Mouse (Mus musculus): Measurements from ENCODE around the gene Kalrn. TPM values are rescaled to one million over a fixed set of nuclear protein-coding genes. Genes with fewer than 3 reads are reported as not detected.

Gene Kalrn
- polyA plus RNA-seq, 1 experiment from 2014 or later: 39.2 TPM

DNA sequence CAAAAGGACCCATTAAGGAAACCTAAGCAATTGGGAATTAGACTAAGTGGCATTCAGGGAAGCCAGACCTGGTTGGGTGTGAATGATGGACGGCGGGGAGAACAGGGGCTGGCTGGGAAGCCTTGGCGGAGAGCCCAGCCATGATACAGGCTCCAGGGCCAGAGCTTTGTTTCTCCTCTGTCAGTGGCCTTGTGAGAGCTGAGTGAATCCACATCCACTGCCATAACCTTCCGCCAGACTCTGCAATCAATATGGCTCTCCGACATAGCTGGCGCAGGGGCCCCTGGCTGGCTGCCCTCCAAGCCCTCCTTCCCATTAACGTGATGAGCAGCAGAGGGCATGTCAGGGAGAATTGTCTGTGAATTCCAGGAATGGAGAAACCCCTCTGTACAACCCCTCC lies 117.0 kb downstream of the Kalrn start:
- no peaks in the 10 kb centered on the region for H3K27me3 ChIP-seq (replicated peaks)
- H3K36me3 ChIP-seq (replicated peaks): no peaks in the 10 kb centered on the region
- no peak overlapping the region for H3K4me3 ChIP-seq
- peaks cover 20% of the 10 kb centered on the region for H3K4me1 ChIP-seq
- no peak overlapping the region for H3K9ac ChIP-seq
- peak; percentile 65 for ATAC-seq (replicated peaks)
- H3K4me2 ChIP-seq: no peak overlapping the region
- WGBS: 57% methylated on average over 7 of the region's 7 CpGs
- H3K27ac ChIP-seq: peak overlapping the region; percentile 6
- H3K9me3 ChIP-seq: no peaks in the 10 kb centered on the region

- Histone ChIP-seq H3K27me3 (replicated peaks) (no peaks in the 10 kb centered on the region), H3K9ac (no peak overlapping the region), H3K4me2 (no peak overlapping the region), H3K27ac (no peak overlapping the region), H3K4me3 (no peak overlapping the region), H3K36me3 (replicated peaks) (no peaks in the 10 kb centered on the region), H3K9me3 (no peaks in the 10 kb centered on the region), H3K4me1 (peaks cover 21% of the 10 kb centered on the region)
- ATAC-seq (replicated peaks): no peak
- 78% methylated on average over 7 of the region's 7 CpGs for WGBS
These were observed 127.7 kb downstream of the Kalrn start for GRCm38 (mm10) chr16:34445666-34446065.

GRCm38 (mm10) chr16:34441704-34442103 lies 131.6 kb downstream of the Kalrn start:
- H3K27ac ChIP-seq: no peak overlapping the region
- H3K4me3 ChIP-seq: no peak overlapping the region
- H3K27me3 ChIP-seq (replicated peaks): no peaks in the 10 kb centered on the region
- no peaks in the 10 kb centered on the region for H3K9me3 ChIP-seq
- peaks cover 22% of the 10 kb centered on the region for H3K4me1 ChIP-seq
- 90% methylated on average over 2 of the region's 2 CpGs for WGBS
- no peak overlapping the region for H3K9ac ChIP-seq
- ATAC-seq (replicated peaks): no peak
- H3K36me3 ChIP-seq (replicated peaks): no peaks in the 10 kb centered on the region
- H3K4me2 ChIP-seq: no peak overlapping the region

GRCm38 (mm10) chr16:34440994-34441414 lies 132.3 kb downstream of the Kalrn start:
- no peaks in the 10 kb centered on the region for H3K27me3 ChIP-seq (replicated peaks)
- ATAC-seq (replicated peaks): peak; percentile 60
- no peaks in the 10 kb centered on the region for H3K9me3 ChIP-seq
- no peak overlapping the region for H3K4me2 ChIP-seq
- H3K9ac ChIP-seq: no peak overlapping the region
- no peaks in the 10 kb centered on the region for H3K36me3 ChIP-seq (replicated peaks)
- no peak overlapping the region for H3K4me3 ChIP-seq
- H3K4me1 ChIP-seq: peaks cover 22% of the 10 kb centered on the region
- 33% methylated on average over 4 of the region's 4 CpGs for WGBS
- H3K27ac ChIP-seq: peak overlapping the region; percentile 48

GRCm38 (mm10) chr16:34440019-34440615 lies 133.2 kb downstream of the Kalrn start:
- Histone ChIP-seq H3K27me3 (replicated peaks) (no peaks in the 10 kb centered on the region), H3K27ac (no peak overlapping the region), H3K9ac (no peak overlapping the region), H3K4me2 (no peak overlapping the region), H3K4me3 (no peak overlapping the region), H3K36me3 (replicated peaks) (no peaks in the 10 kb centered on the region), H3K4me1 (peaks cover 22% of the 10 kb centered on the region), H3K9me3 (no peaks in the 10 kb centered on the region)
- 79% methylated on average over 8 of the region's 8 CpGs for WGBS
- no peak; the same call in 1 of the 2 replicates for ATAC-seq (replicated peaks)

GRCm38 (mm10) chr16:34430131-34430530 lies 143.2 kb downstream of the Kalrn start:
- no peak overlapping the region for H3K4me2 ChIP-seq
- 15% methylated on average over 5 of the region's 5 CpGs for WGBS
- no peaks in the 10 kb centered on the region for H3K36me3 ChIP-seq (replicated peaks)
- H3K27me3 ChIP-seq (replicated peaks): no peaks in the 10 kb centered on the region
- no peak overlapping the region for H3K9ac ChIP-seq
- no peak overlapping the region for H3K4me3 ChIP-seq
- peak; percentile 38; the same call in 1 of the 2 replicates for ATAC-seq (replicated peaks)
- peaks cover 45% of the 10 kb centered on the region for H3K4me1 ChIP-seq
- no peaks in the 10 kb centered on the region for H3K9me3 ChIP-seq
- no peak overlapping the region for H3K27ac ChIP-seq

DNA sequence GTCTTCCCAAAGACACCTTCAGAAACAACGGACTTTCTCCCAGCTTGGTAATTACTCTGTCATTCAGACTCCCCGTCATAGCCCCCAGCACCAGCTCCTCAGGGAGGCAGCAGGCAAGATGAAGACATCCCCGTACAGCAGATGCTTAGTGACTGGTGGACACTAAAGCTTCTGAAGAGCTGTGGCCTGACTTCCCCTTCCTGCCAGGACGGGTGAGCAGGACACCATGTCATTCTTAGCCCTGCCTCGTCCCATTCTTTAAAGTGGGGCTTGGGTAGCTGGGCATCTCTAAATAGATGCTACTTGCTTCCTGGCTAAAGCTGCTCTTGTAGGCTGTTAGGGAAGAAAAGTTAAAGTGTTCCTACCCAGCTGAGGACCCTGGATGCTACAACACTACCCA lies 145.7 kb downstream of the Kalrn start:
- peaks cover 50% of the 10 kb centered on the region for H3K4me1 ChIP-seq
- WGBS: 31% methylated on average over 5 of the region's 5 CpGs

GRCm38 (mm10) chr16:34421473-34421872 lies 151.9 kb downstream of the Kalrn start:
- Histone ChIP-seq H3K36me3 (replicated peaks) (no peaks in the 10 kb centered on the region), H3K4me2 (no peak overlapping the region), H3K4me3 (no peak overlapping the region), H3K9me3 (no peaks in the 10 kb centered on the region), H3K27ac (no peak overlapping the region), H3K9ac (no peak overlapping the region), H3K4me1 (peaks cover 42% of the 10 kb centered on the region), H3K27me3 (replicated peaks) (no peaks in the 10 kb centered on the region)
- 59% methylated on average over 6 of the region's 6 CpGs for WGBS
- ATAC-seq (replicated peaks): no peak

More for the DNA sequence above, 145.7 kb downstream of the Kalrn start:
- Histone ChIP-seq H3K9ac (no peak overlapping the region), H3K27ac (no peak overlapping the region), H3K4me2 (no peak overlapping the region), H3K36me3 (replicated peaks) (no peaks in the 10 kb centered on the region), H3K9me3 (no peaks in the 10 kb centered on the region), H3K27me3 (replicated peaks) (no peaks in the 10 kb centered on the region), H3K4me3 (no peak overlapping the region)
- ATAC-seq (replicated peaks): no peak

DNA sequence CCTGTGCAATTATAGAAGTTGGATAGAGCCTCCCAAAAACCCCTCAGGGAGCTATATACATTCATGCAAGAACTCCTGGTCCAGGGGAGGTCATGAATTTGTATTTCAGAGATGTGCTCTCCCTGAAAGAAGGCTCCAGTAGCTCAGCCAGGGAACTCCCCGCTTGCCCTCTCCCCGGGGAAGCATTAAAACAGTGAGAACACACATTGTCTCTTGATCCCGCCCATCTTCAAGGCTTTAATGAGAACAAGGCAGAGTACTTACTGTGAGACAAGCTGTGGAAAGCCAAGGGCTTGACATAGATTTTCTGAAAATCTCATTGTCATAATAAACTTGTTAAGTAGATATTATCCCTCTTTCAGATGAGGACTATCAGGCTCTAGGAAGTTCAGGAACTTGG lies 155.4 kb downstream of the Kalrn start:
- H3K9ac ChIP-seq: no peak overlapping the region
- ATAC-seq (replicated peaks): no peak
- 24% methylated on average over 3 of the region's 3 CpGs for WGBS
- no peaks in the 10 kb centered on the region for H3K27me3 ChIP-seq (replicated peaks)
- H3K4me1 ChIP-seq: peaks cover 36% of the 10 kb centered on the region
- no peaks in the 10 kb centered on the region for H3K9me3 ChIP-seq
- H3K27ac ChIP-seq: no peak overlapping the region
- H3K4me3 ChIP-seq: no peak overlapping the region
- no peaks in the 10 kb centered on the region for H3K36me3 ChIP-seq (replicated peaks)
- no peak overlapping the region for H3K4me2 ChIP-seq

DNA sequence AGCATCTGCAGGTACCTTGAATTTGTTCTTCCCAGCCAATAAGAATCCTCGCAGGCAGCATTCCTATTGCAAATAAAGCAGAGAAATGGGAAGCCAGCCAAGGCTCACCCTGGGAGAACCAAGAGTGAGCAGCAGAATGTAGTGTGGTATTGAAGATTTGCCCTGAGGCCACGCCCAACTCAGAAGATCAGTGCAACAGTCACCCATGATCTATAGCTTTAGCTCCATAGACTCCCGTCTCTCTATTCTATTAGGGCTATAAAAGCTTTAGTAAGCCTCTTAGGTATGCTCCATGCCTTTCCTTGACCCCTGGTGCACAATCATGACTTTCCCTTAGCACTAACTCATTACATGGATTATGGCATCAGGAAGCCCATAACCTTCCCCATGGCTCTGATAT lies 155.9 kb downstream of the Kalrn start:
- 78% methylated on average over 3 of the region's 3 CpGs for WGBS
- no peaks in the 10 kb centered on the region for H3K27me3 ChIP-seq (replicated peaks)

GRCm38 (mm10) chr16:34414581-34414980 lies 158.8 kb downstream of the Kalrn start:
- WGBS: 71% methylated on average over 7 of the region's 7 CpGs
- no peak overlapping the region for H3K9ac ChIP-seq

More for the DNA sequence above, 155.9 kb downstream of the Kalrn start:
- Histone ChIP-seq H3K4me3 (no peak overlapping the region), H3K9ac (no peak overlapping the region), H3K9me3 (no peaks in the 10 kb centered on the region), H3K36me3 (replicated peaks) (no peaks in the 10 kb centered on the region), H3K4me2 (no peak overlapping the region), H3K27ac (no peak overlapping the region), H3K4me1 (peaks cover 37% of the 10 kb centered on the region)
- no peak for ATAC-seq (replicated peaks)

DNA sequence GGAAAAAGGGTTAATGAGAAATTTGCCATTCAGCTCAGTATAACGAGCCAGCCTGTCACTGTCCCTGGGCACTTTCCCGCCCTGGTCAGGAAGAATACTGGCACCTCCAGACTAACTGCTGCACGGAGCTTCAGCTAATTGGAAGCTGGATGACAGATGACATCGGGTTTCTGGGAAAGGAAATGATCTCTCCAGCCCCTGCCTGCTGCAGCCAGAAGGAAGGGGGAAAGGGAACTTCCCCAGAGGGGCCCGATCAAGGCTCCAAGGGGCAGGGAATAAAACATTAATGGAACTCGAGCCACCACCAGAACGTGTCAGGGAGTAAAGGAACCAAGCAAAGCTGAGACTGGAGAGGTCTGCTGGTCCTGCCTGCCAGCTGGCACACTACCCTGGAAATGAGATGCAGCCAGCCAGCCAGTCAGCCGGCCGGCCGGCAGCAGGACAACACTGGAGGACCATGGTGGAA lies 159.4 kb downstream of the Kalrn start:
- Histone ChIP-seq H3K4me1 (peaks cover 30% of the 10 kb centered on the region), H3K9me3 (no peaks in the 10 kb centered on the region), H3K9ac (no peak overlapping the region), H3K4me2 (0 out of 2 replicates have a peak overlapping the region, but pooled peaks have one; percentile 8), H3K4me3 (no peak overlapping the region), H3K36me3 (replicated peaks) (no peaks in the 10 kb centered on the region), H3K27ac (peak overlapping the region; percentile 69), H3K27me3 (replicated peaks) (no peaks in the 10 kb centered on the region)
- WGBS: 27% methylated on average over 10 of the region's 10 CpGs
- ATAC-seq (replicated peaks): peak; percentile 55

More at GRCm38 (mm10) chr16:34414581-34414980, 158.8 kb downstream of the Kalrn start:
- no peak for ATAC-seq (replicated peaks)
- no peak overlapping the region for H3K4me2 ChIP-seq
- no peak overlapping the region for H3K4me3 ChIP-seq
- H3K27me3 ChIP-seq (replicated peaks): no peaks in the 10 kb centered on the region
- no peaks in the 10 kb centered on the region for H3K9me3 ChIP-seq
- peaks cover 30% of the 10 kb centered on the region for H3K4me1 ChIP-seq
- no peaks in the 10 kb centered on the region for H3K36me3 ChIP-seq (replicated peaks)
- peak overlapping the region; percentile 69 for H3K27ac ChIP-seq

DNA sequence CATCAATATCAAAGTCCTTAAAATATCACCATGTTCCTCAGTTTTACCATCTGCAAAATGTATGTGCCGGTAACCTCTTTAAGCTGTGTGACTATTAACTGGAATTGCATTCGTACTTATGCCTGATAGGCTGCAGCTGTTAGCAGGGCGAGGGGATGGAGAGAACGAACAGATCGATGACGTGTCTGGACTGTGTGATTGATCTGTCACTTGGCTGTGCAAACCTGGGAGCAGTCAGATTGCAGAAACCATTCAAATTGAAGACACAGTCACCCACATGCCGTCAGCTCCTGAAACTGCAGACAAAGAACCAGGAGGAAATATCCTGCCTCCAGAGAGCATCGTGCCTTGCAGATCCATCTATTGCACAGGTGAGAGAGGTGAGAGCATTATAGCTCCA lies 166.3 kb downstream of the Kalrn start:
- Histone ChIP-seq H3K4me3 (no peak overlapping the region), H3K36me3 (replicated peaks) (no peaks in the 10 kb centered on the region), H3K4me2 (no peak overlapping the region), H3K4me1 (peaks cover 9% of the 10 kb centered on the region; the same call in 1 of the 2 replicates), H3K27ac (no peak overlapping the region), H3K9ac (no peak overlapping the region), H3K9me3 (no peaks in the 10 kb centered on the region), H3K27me3 (replicated peaks) (no peaks in the 10 kb centered on the region)
- ATAC-seq (replicated peaks): 0 out of 2 replicates have a peak, but pooled peaks have one; percentile 28
- 80% methylated on average over 8 of the region's 8 CpGs for WGBS

Data from midbrain, embryonic 15.5 days (tissue).